Mouse (Mus musculus) liver, postnatal 0 days (tissue): ENCODE data around the gene Grap. TPM values are rescaled to one million over a fixed set of nuclear protein-coding genes. Genes with fewer than 3 reads are reported as not detected.
"Not testable (repeated sequence)": the region's sequence is repeated elsewhere in the genome, so short reads cannot be mapped to it uniquely, and the experiment has no call there.

Experiments
- ATAC-seq: fragments of 200-750 bp; cut with Nextera tagmentation; 2 replicates; pipeline ENCODE4 v1.8.0; 2017; ENCODE audit warnings: mild to moderate bottlenecking, moderate library complexity
- DNase-seq: peaks from one replicate; pipeline ENCODE4 v3.0.0-alpha.2; 2016
- H3K27ac ChIP-seq: fragments of 300-500 bp; sonication (generic); 2 replicates; pipeline ENCODE4 v1.5.1; 2014; ENCODE audit warnings: antibody characterized with exemption, moderate library complexity, mild to moderate bottlenecking, low read depth
- H3K27me3 ChIP-seq: fragments of 300-500 bp; sonication (generic); 2 replicates; pipeline ENCODE4 v1.6.1; 2014; ENCODE audit warnings: low read length, control low read depth, mixed read lengths; ENCODE audit not compliant: insufficient read depth
- H3K36me3 ChIP-seq: fragments of 300-500 bp; sonication (generic); replicated peaks from 2 replicates; pipeline ENCODE4 v1.6.1; 2014; ENCODE audit warnings: mild to moderate bottlenecking, control low read depth, low read length, moderate library complexity, mixed read lengths; ENCODE audit not compliant: insufficient read depth
- H3K4me1 ChIP-seq: fragments of 300-500 bp; sonication (generic); 2 replicates; pipeline ENCODE4 v1.6.1; 2014; ENCODE audit warnings: antibody characterized with exemption, mild to moderate bottlenecking, control low read depth; ENCODE audit not compliant: insufficient read depth
- H3K4me2 ChIP-seq: fragments of 300-500 bp; sonication (generic); 2 replicates; pipeline ENCODE4 v1.6.1; 2014; ENCODE audit warnings: low read depth, mild to moderate bottlenecking, low read length, moderate library complexity, mixed read lengths
- H3K4me3 ChIP-seq: fragments of 300-500 bp; sonication (generic); 2 replicates; pipeline ENCODE4 v1.5.1; 2014; ENCODE audit warnings: low read depth, low read length
- H3K9ac ChIP-seq: fragments of 300-500 bp; sonication (generic); replicated peaks from 2 replicates; pipeline ENCODE4 v1.6.1; 2014; ENCODE audit warnings: mild to moderate bottlenecking, moderate library complexity
- H3K9me3 ChIP-seq: fragments of 300-500 bp; sonication (generic); 2 replicates; pipeline ENCODE4 v1.6.1; 2016; ENCODE audit warnings: mild to moderate bottlenecking, control low read depth, low read length, mixed read lengths
- CTCF ChIP-seq: sonication (generic); IDR thresholded peaks from 2 replicates; pipeline ENCODE4 v1.5.1; 2016; ENCODE audit warnings: antibody characterized with exemption, low read depth
- EP300 ChIP-seq: IDR thresholded peaks from 2 replicates; pipeline ENCODE4 v1.6.1; 2016; ENCODE audit warnings: antibody characterized with exemption, low read depth, mild to moderate bottlenecking
- WGBS: fragments of 180-500 bp; shearing (Covaris S2); extraction: QIAGEN DNeasy Blood & Tissue Kit; methylation state at CpG from one replicate; pipeline ENCODE4 v1.1.7; 2014; ENCODE audit not compliant: insufficient replicate concordance; 5-methylcytosine and 5-hydroxymethylcytosine counted together
- polyA plus RNA-seq: library from polyadenylated mRNA; unstranded; fragments of >200 nt; fragmentation: Nextera tagmentation; extraction: Ambion mirVana; gene quantifications from 2 replicates; pipeline ENCODE4 v1.2.1, GENCODE M21; 2015

Grap gene
- polyA plus RNA-seq, 1 experiment from 2014 or later = 6.7 TPM

GRCm38 (mm10) chr11:61637413-61637812 is 15.7 kb upstream of the Grap start:
- Histone ChIP-seq H3K36me3 (no peaks in the 10 kb centered on the region), H3K4me1 (peaks cover 4% of the 10 kb centered on the region; the same call in 1 of the 2 replicates), H3K9ac (no peak overlapping the region), H3K4me3 (no peak overlapping the region), H3K27ac (no peak overlapping the region), H3K9me3 (no peaks in the 10 kb centered on the region), H3K27me3 (0 out of 2 replicates have a peak, but pooled peaks cover 2% of the 10 kb centered on the region), H3K4me2 (no peak overlapping the region)
- ATAC-seq = no peak
- no peak for TF ChIP-seq EP300
- 0 out of 2 replicates have a peak, but pooled peaks have one; percentile 5 for TF ChIP-seq CTCF
- DNase-seq = no peak
- WGBS = 67% methylated on average over 1 of the region's 1 CpGs

GRCm38 (mm10) chr11:61637856-61638255 is 15.2 kb upstream of the Grap start:
- Histone ChIP-seq H3K9me3 (no peaks in the 10 kb centered on the region), H3K4me2 (no peak overlapping the region), H3K36me3 (no peaks in the 10 kb centered on the region), H3K27me3 (0 out of 2 replicates have a peak, but pooled peaks cover 2% of the 10 kb centered on the region), H3K27ac (no peak overlapping the region), H3K4me3 (no peak overlapping the region), H3K9ac (no peak overlapping the region), H3K4me1 (peaks cover 5% of the 10 kb centered on the region; the same call in 1 of the 2 replicates)
- TF ChIP-seq EP300 (no peak), CTCF (no peak)
- 82% methylated on average over 3 of the region's 3 CpGs for WGBS
- DNase-seq = no peak
- ATAC-seq = no peak

- H3K36me3 ChIP-seq = no peaks in the 10 kb centered on the region
- H3K9ac ChIP-seq = no peak overlapping the region
- DNase-seq (no peak), ATAC-seq (no peak)
- no peak overlapping the region for H3K4me2 ChIP-seq
- no peak overlapping the region for H3K4me3 ChIP-seq
- H3K27ac ChIP-seq = no peak overlapping the region
- TF ChIP-seq EP300 = no peak
- TF ChIP-seq CTCF = no peak
- WGBS = 37% methylated on average over 12 of the region's 12 CpGs
- H3K27me3 ChIP-seq = 0 out of 2 replicates have a peak, but pooled peaks cover 2% of the 10 kb centered on the region
- no peaks in the 10 kb centered on the region for H3K9me3 ChIP-seq
- H3K4me1 ChIP-seq = peaks cover 9% of the 10 kb centered on the region; the same call in 1 of the 2 replicates
These were observed 14.1 kb upstream of the Grap start for GRCm38 (mm10) chr11:61638764-61639536.

- 79% methylated on average over 6 of the region's 6 CpGs for whole genome bisulfite sequencing
- DNase-seq (no peak), ATAC-seq (no peak)
- H3K9me3 ChIP-seq = no peaks in the 10 kb centered on the region
- TF ChIP-seq CTCF (no peak), EP300 (no peak)
- H3K36me3 ChIP-seq = no peaks in the 10 kb centered on the region
- H3K27ac ChIP-seq = no peak overlapping the region
- peaks cover 9% of the 10 kb centered on the region; the same call in 1 of the 2 replicates for H3K4me1 ChIP-seq
- 0 out of 2 replicates have a peak, but pooled peaks cover 2% of the 10 kb centered on the region for H3K27me3 ChIP-seq
- no peak overlapping the region for H3K9ac ChIP-seq
- H3K4me3 ChIP-seq = no peak overlapping the region
- H3K4me2 ChIP-seq = no peak overlapping the region
These were observed 13.4 kb upstream of the Grap start for GRCm38 (mm10) chr11:61639601-61640177.

GRCm38 (mm10) chr11:61640585-61640984 is 12.5 kb upstream of the Grap start:
- not testable (repeated sequence) for H3K4me3 ChIP-seq, H3K27me3 ChIP-seq, H3K9ac ChIP-seq, ATAC-seq, H3K4me2 ChIP-seq, DNase-seq, H3K4me1 ChIP-seq, H3K36me3 ChIP-seq, H3K27ac ChIP-seq, H3K9me3 ChIP-seq
- 74% methylated on average over 9 of the region's 9 CpGs for WGBS

- Histone ChIP-seq H3K9ac (no peak overlapping the region), H3K27me3 (no peaks in the 10 kb centered on the region), H3K27ac (no peak overlapping the region), H3K4me3 (no peak overlapping the region), H3K36me3 (no peaks in the 10 kb centered on the region), H3K4me1 (peaks cover 9% of the 10 kb centered on the region; the same call in 1 of the 2 replicates), H3K9me3 (no peaks in the 10 kb centered on the region), H3K4me2 (no peak overlapping the region)
- 51% methylated on average over 7 of the region's 7 CpGs for WGBS
- TF ChIP-seq EP300 (no peak), CTCF (no peak)
- ATAC-seq (no peak), DNase-seq (no peak)
These were observed 11.0 kb upstream of the Grap start for GRCm38 (mm10) chr11:61642106-61642505.
